Mouse (Mus musculus): Measurements from ENCODE around the gene Cirbp. TPM values are rescaled to one million over a fixed set of nuclear protein-coding genes. Genes with fewer than 3 reads are reported as not detected.

Cirbp gene
- polyA plus RNA-seq, 1 experiment: 30.9 TPM

DNA sequence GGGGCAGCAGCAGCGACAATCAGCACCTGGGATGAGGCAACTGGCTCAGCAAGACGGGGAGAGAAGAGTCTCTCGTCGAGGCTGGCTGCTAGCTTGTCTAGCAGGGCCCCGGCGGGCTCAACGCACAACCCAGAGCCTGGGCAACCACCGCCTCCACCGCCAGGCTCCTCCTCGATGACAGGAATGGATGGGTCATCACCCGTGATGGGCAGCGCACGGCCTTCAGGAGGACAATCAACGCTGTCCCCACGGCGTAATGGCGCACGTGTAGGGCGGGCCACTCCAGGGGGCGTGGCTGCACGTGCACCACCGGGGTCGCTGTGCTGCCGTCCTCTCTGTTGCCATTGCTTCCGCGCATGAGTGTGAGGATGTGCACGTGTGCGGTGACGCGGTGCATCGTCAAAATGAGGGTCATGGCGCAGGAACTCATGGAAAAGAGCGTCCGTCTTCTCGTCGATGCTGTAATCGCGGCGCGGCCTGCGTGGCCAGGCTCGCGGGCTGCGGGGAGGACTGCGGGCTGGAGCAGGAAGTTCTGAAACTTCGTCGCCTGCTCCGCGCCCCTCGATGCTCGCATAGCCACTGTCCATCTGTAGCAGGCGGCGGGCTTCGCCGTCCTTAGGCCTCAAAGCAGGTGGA is 34.4 kb upstream of the Cirbp start:
- H3K36me3 ChIP-seq (ENCODE audit: control insufficient read depth, insufficient read depth): peaks cover 49% of the 10 kb centered on the region
- no peaks in the 10 kb centered on the region for H3K27me3 ChIP-seq (ENCODE audit: control insufficient read depth, insufficient read depth, insufficient read length)
- no peak overlapping the region for H3K4me3 ChIP-seq (ENCODE audit: insufficient read depth, poor library complexity, severe bottlenecking)
- H3ac ChIP-seq (ENCODE audit: control insufficient read depth, insufficient read length, low read depth): no peak overlapping the region
- peaks cover 2% of the 10 kb centered on the region for H3K79me2 ChIP-seq (ENCODE audit: control insufficient read depth, insufficient read depth)
- H3K79me3 ChIP-seq (ENCODE audit: low read depth): no peaks in the 10 kb centered on the region
- TF ChIP-seq CTCF (IDR thresholded peaks at IDR 0.05; ENCODE audit: control insufficient read depth, insufficient read depth, insufficient read length): no peak
- no peak for TF ChIP-seq MYOG (IDR thresholded peaks at IDR 0.05; ENCODE audit: control insufficient read depth, extremely low read depth, insufficient read length)
- no peak for TF ChIP-seq MYOD1 (IDR thresholded peaks at IDR 0.05; ENCODE audit: control insufficient read depth, insufficient read length, low read depth)
- no peak for TF ChIP-seq USF1 (IDR thresholded peaks at IDR 0.05; ENCODE audit: low read depth)
- TF ChIP-seq FOSL1 (IDR thresholded peaks at IDR 0.05; ENCODE audit: insufficient read depth, low read length, poor library complexity, severe bottlenecking): no peak
- no peak for TF ChIP-seq MAX (IDR thresholded peaks at IDR 0.05)
- TF ChIP-seq CEBPB (IDR thresholded peaks at IDR 0.05; ENCODE audit: low read depth): no peak

DNA sequence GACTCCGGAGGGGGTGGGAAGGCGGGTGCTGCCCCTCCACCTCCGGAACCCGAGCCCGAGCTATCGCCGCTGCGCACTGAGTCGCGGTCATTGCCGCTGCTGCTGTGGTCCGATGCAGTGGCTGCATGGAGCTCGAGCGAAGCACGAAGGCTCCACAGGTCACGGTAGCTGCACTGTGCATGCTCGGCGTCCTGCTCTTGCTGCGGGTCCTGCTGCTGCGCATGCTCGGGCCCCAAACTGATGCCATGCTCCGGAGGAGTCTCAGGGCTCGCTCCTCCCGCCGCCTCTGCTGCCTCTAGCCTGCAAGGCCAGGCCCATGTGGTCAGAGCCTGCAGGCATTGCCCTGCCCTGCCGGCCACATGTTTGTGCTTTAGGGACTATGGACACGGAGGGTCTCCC is 33.8 kb upstream of the Cirbp start:
- no peak overlapping the region for H3K4me3 ChIP-seq (ENCODE audit: insufficient read depth, poor library complexity, severe bottlenecking)
- TF ChIP-seq MAX (IDR thresholded peaks at IDR 0.05) (no peak), CEBPB (IDR thresholded peaks at IDR 0.05; ENCODE audit: low read depth) (no peak), MYOG (IDR thresholded peaks at IDR 0.05; ENCODE audit: control insufficient read depth, extremely low read depth, insufficient read length) (no peak), MYOD1 (IDR thresholded peaks at IDR 0.05; ENCODE audit: control insufficient read depth, insufficient read length, low read depth) (no peak), CTCF (IDR thresholded peaks at IDR 0.05; ENCODE audit: control insufficient read depth, insufficient read depth, insufficient read length) (no peak), USF1 (IDR thresholded peaks at IDR 0.05; ENCODE audit: low read depth) (no peak), FOSL1 (IDR thresholded peaks at IDR 0.05; ENCODE audit: insufficient read depth, low read length, poor library complexity, severe bottlenecking) (no peak)
- H3K36me3 ChIP-seq (ENCODE audit: control insufficient read depth, insufficient read depth): peaks cover 48% of the 10 kb centered on the region
- no peaks in the 10 kb centered on the region for H3K79me2 ChIP-seq (ENCODE audit: control insufficient read depth, insufficient read depth)
- H3K27me3 ChIP-seq (ENCODE audit: control insufficient read depth, insufficient read depth, insufficient read length): no peaks in the 10 kb centered on the region
- H3ac ChIP-seq (ENCODE audit: control insufficient read depth, insufficient read length, low read depth): no peak overlapping the region
- no peaks in the 10 kb centered on the region for H3K79me3 ChIP-seq (ENCODE audit: low read depth)

DNA sequence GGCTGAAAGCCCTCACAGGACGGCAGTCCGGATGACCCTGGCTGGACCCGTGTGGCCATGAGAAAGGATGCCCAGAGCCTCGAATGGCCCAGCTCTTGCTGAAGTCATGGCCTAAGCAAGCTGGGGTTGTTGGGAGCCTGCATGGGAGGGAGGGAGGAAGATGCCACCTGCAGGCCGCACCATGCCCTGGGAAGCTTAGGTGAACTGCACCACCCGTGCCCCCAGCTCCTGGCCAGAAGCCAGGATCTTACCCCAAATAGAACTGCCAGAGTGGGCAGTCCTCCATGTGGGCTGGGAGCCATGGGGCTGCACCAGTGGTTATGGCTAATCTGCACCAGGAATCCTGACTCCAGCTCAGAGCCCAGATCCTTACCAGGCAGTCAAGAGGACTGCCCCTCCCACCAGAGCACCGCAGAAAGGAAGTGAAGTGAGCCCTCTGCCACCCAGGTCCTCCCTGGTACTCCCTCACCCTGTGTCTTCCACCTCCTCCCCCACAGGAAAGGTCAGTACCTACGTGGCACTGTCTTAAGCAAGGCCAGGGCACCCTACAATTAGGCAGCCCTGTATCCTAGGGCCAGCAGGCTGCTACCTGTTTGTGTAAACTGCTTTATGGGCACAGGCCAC is 32.4 kb upstream of the Cirbp start:
- H3ac ChIP-seq (ENCODE audit: control insufficient read depth, insufficient read length, low read depth): no peak overlapping the region
- H3K36me3 ChIP-seq (ENCODE audit: control insufficient read depth, insufficient read depth): peaks cover 34% of the 10 kb centered on the region
- H3K79me2 ChIP-seq (ENCODE audit: control insufficient read depth, insufficient read depth): no peaks in the 10 kb centered on the region
- no peaks in the 10 kb centered on the region for H3K79me3 ChIP-seq (ENCODE audit: low read depth)
- H3K27me3 ChIP-seq (ENCODE audit: control insufficient read depth, insufficient read depth, insufficient read length): no peaks in the 10 kb centered on the region
- TF ChIP-seq CEBPB (IDR thresholded peaks at IDR 0.05; ENCODE audit: low read depth) (no peak), CTCF (IDR thresholded peaks at IDR 0.05; ENCODE audit: control insufficient read depth, insufficient read depth, insufficient read length) (no peak), MYOD1 (IDR thresholded peaks at IDR 0.05; ENCODE audit: control insufficient read depth, insufficient read length, low read depth) (no peak), MAX (IDR thresholded peaks at IDR 0.05) (no peak), USF1 (IDR thresholded peaks at IDR 0.05; ENCODE audit: low read depth) (no peak), FOSL1 (IDR thresholded peaks at IDR 0.05; ENCODE audit: insufficient read depth, low read length, poor library complexity, severe bottlenecking) (no peak), MYOG (IDR thresholded peaks at IDR 0.05; ENCODE audit: control insufficient read depth, extremely low read depth, insufficient read length) (no peak)
- H3K4me3 ChIP-seq (ENCODE audit: insufficient read depth, poor library complexity, severe bottlenecking): no peak overlapping the region

DNA sequence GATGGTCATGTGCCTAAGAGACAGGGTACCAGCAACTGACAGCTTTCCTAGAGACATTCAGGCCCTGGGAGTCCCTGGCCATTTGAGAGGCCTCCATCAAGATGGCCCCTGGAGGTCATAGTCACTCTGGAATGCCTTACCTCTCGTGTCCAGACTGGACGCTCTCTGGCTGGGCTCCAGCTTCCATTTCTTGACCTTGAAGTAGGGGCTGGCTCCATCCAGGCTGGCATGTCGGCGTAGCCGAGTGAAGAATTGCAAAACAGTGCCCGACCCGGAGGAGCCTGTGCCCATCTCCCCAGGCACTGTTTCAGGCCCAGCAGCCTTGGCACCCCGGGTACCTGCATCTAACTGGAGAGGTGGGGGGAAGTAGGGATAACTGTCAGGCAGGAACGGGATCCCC is 31.4 kb upstream of the Cirbp start:
- no peaks in the 10 kb centered on the region for H3K79me2 ChIP-seq (ENCODE audit: control insufficient read depth, insufficient read depth)
- H3K36me3 ChIP-seq (ENCODE audit: control insufficient read depth, insufficient read depth): peaks cover 23% of the 10 kb centered on the region
- H3ac ChIP-seq (ENCODE audit: control insufficient read depth, insufficient read length, low read depth): no peak overlapping the region
- TF ChIP-seq CEBPB (IDR thresholded peaks at IDR 0.05; ENCODE audit: low read depth) (no peak), MAX (IDR thresholded peaks at IDR 0.05) (no peak), FOSL1 (IDR thresholded peaks at IDR 0.05; ENCODE audit: insufficient read depth, low read length, poor library complexity, severe bottlenecking) (no peak), USF1 (IDR thresholded peaks at IDR 0.05; ENCODE audit: low read depth) (no peak), MYOD1 (IDR thresholded peaks at IDR 0.05; ENCODE audit: control insufficient read depth, insufficient read length, low read depth) (no peak)
- no peak overlapping the region for H3K4me3 ChIP-seq (ENCODE audit: insufficient read depth, poor library complexity, severe bottlenecking)
- no peaks in the 10 kb centered on the region for H3K79me3 ChIP-seq (ENCODE audit: low read depth)
- H3K27me3 ChIP-seq (ENCODE audit: control insufficient read depth, insufficient read depth, insufficient read length): no peaks in the 10 kb centered on the region

DNA sequence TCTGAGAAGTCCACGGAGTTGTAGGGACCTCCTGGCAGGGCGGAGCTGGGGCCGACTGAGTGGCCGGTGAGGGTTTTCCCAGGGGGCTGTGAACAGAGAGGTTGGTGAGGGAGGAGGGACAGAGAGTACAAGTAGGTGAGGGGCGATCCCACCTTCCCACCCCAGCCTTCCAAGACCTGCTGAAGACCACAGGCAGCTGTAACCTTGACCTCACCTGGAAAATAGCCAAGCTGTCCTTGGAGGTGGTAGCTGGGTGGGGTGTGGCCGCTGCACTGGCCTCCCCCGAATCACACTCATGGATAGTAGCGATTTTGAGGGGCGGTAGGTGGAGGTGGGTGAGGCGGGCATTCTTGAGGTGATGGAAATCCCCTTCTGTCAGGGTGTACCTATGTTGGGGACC is 30.6 kb upstream of the Cirbp start:
- TF ChIP-seq CEBPB (IDR thresholded peaks at IDR 0.05; ENCODE audit: low read depth) (no peak), MYOG (IDR thresholded peaks at IDR 0.05; ENCODE audit: control insufficient read depth, extremely low read depth, insufficient read length) (no peak), MAX (IDR thresholded peaks at IDR 0.05) (no peak), CTCF (IDR thresholded peaks at IDR 0.05; ENCODE audit: control insufficient read depth, insufficient read depth, insufficient read length) (no peak), MYOD1 (IDR thresholded peaks at IDR 0.05; ENCODE audit: control insufficient read depth, insufficient read length, low read depth) (no peak), FOSL1 (IDR thresholded peaks at IDR 0.05; ENCODE audit: insufficient read depth, low read length, poor library complexity, severe bottlenecking) (no peak), USF1 (IDR thresholded peaks at IDR 0.05; ENCODE audit: low read depth) (no peak)
- Histone ChIP-seq H3ac (ENCODE audit: control insufficient read depth, insufficient read length, low read depth) (no peak overlapping the region), H3K36me3 (ENCODE audit: control insufficient read depth, insufficient read depth) (peaks cover 16% of the 10 kb centered on the region), H3K4me3 (ENCODE audit: insufficient read depth, poor library complexity, severe bottlenecking) (no peak overlapping the region), H3K27me3 (ENCODE audit: control insufficient read depth, insufficient read depth, insufficient read length) (no peaks in the 10 kb centered on the region), H3K79me3 (ENCODE audit: low read depth) (no peaks in the 10 kb centered on the region), H3K79me2 (ENCODE audit: control insufficient read depth, insufficient read depth) (no peaks in the 10 kb centered on the region)
